Mouse (Mus musculus): ENCODE data around the gene Nr1h4. TPM values are rescaled to one million over a fixed set of nuclear protein-coding genes. Genes with fewer than 3 reads are reported as not detected.

Nr1h4 gene
- polyA plus RNA-seq, 1 experiment from 2014 or later: not detected

DNA sequence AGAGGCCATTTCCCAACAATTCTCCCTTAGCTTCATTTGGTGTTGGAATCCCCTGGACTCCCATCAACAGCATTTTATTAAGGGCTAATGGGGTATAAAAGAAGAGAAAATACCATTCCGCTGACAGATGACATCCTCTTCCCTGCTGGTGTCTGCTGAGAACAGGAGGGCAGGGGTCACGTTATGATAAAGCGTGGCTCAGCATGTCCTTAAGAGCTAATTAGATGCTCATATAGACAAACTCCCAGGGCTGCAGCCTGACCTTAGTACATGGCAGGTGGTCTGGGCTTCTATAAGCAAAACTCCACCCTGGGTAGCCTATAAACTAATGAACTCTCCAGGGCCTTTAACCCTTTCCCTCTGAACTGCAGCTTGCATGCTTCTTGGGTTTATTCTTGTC is 42.1 kb downstream of the Nr1h4 start:
- Histone ChIP-seq H3K9ac (ENCODE audit: low read depth, low read length) (no peak overlapping the region), H3K4me2 (ENCODE audit: low read length) (no peak overlapping the region), H3K4me3 (ENCODE audit: low read depth, low read length) (no peak overlapping the region), H3K27ac (ENCODE audit: low read length) (no peak overlapping the region), H3K9me3 (replicated peaks; ENCODE audit: control insufficient read depth, low read length, poor library complexity, severe bottlenecking) (no peaks in the 10 kb centered on the region), H3K27me3 (ENCODE audit: control insufficient read depth, insufficient read depth, low read depth, low read length) (no peaks in the 10 kb centered on the region), H3K4me1 (ENCODE audit: control insufficient read depth, insufficient read depth, low read length) (0 out of 2 replicates have a peak, but pooled peaks cover 2% of the 10 kb centered on the region), H3K36me3 (ENCODE audit: control insufficient read depth, insufficient read depth, low read length) (no peaks in the 10 kb centered on the region)
- no peak for ATAC-seq
- 14% methylated on average over 3 of the region's 3 CpGs for WGBS

DNA sequence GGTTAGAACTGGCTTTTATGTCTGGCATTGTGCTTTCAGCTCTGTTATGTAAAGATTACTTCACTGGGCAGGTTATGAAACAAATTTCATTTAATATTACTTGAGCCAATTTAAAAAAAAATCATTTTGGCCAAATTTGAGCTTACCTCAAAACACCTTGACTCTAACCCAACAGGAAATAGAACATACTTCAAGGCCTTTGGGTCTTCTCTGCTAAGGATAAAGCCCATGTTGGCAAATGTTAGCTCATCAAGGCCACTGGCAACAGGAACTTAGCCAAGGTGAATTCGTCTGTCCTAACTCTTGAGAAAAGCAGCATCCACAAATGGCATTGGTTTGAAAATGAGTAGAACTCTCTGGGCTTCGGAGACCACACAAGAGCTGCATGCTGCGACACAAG is 43.1 kb downstream of the Nr1h4 start:
- ATAC-seq: no peak
- Histone ChIP-seq H3K4me2 (ENCODE audit: low read length) (no peak overlapping the region), H3K27ac (ENCODE audit: low read length) (no peak overlapping the region), H3K9ac (ENCODE audit: low read depth, low read length) (no peak overlapping the region), H3K27me3 (ENCODE audit: control insufficient read depth, insufficient read depth, low read depth, low read length) (no peaks in the 10 kb centered on the region; the same call in 1 of the 2 replicates), H3K4me3 (ENCODE audit: low read depth, low read length) (no peak overlapping the region), H3K4me1 (ENCODE audit: control insufficient read depth, insufficient read depth, low read length) (0 out of 2 replicates have a peak, but pooled peaks cover 2% of the 10 kb centered on the region), H3K36me3 (ENCODE audit: control insufficient read depth, insufficient read depth, low read length) (no peaks in the 10 kb centered on the region), H3K9me3 (replicated peaks; ENCODE audit: control insufficient read depth, low read length, poor library complexity, severe bottlenecking) (no peaks in the 10 kb centered on the region)
- 88% methylated on average over 3 of the region's 3 CpGs for WGBS

DNA sequence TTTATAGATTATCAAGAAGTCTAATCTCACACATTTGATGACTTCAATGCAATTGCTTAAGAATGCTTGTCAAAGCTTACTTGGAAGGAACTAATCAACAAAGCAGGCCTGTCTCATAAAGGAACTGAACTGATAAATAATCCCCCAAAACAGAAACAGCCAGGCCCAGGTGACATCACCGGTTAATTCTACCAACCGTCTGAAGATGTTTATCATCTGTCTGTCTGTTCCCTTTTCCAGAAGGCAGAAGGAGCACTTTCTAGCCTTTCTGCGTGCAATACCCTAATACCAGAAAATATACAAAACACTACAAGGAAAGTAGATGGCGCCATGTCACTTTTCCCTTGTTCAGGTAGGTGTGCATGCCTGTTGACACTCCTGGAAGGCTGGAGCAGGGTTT is 43.9 kb downstream of the Nr1h4 start:
- 90% methylated on average over 4 of the region's 4 CpGs for WGBS
- no peak for ATAC-seq

GRCm38 (mm10) chr10:89486995-89487742 is 46.2 kb downstream of the Nr1h4 start:
- no peak for ATAC-seq
- Histone ChIP-seq H3K9me3 (replicated peaks; ENCODE audit: control insufficient read depth, low read length, poor library complexity, severe bottlenecking) (no peaks in the 10 kb centered on the region), H3K4me1 (ENCODE audit: control insufficient read depth, insufficient read depth, low read length) (peaks cover 6% of the 10 kb centered on the region; the same call in 1 of the 2 replicates), H3K27ac (ENCODE audit: low read length) (no peak overlapping the region), H3K9ac (ENCODE audit: low read depth, low read length) (no peak overlapping the region), H3K36me3 (ENCODE audit: control insufficient read depth, insufficient read depth, low read length) (no peaks in the 10 kb centered on the region), H3K4me3 (ENCODE audit: low read depth, low read length) (no peak overlapping the region), H3K27me3 (ENCODE audit: control insufficient read depth, insufficient read depth, low read depth, low read length) (no peaks in the 10 kb centered on the region; the same call in 1 of the 2 replicates), H3K4me2 (ENCODE audit: low read length) (no peak overlapping the region)
- WGBS: 15% methylated on average over 4 of the region's 4 CpGs

More for the DNA sequence above, 43.9 kb downstream of the Nr1h4 start:
- Histone ChIP-seq H3K9me3 (replicated peaks; ENCODE audit: control insufficient read depth, low read length, poor library complexity, severe bottlenecking) (no peaks in the 10 kb centered on the region), H3K4me2 (ENCODE audit: low read length) (no peak overlapping the region), H3K27me3 (ENCODE audit: control insufficient read depth, insufficient read depth, low read depth, low read length) (no peaks in the 10 kb centered on the region; the same call in 1 of the 2 replicates), H3K4me3 (ENCODE audit: low read depth, low read length) (no peak overlapping the region), H3K36me3 (ENCODE audit: control insufficient read depth, insufficient read depth, low read length) (no peaks in the 10 kb centered on the region), H3K4me1 (ENCODE audit: control insufficient read depth, insufficient read depth, low read length) (0 out of 2 replicates have a peak, but pooled peaks cover 2% of the 10 kb centered on the region), H3K9ac (ENCODE audit: low read depth, low read length) (no peak overlapping the region), H3K27ac (ENCODE audit: low read length) (no peak overlapping the region)

DNA sequence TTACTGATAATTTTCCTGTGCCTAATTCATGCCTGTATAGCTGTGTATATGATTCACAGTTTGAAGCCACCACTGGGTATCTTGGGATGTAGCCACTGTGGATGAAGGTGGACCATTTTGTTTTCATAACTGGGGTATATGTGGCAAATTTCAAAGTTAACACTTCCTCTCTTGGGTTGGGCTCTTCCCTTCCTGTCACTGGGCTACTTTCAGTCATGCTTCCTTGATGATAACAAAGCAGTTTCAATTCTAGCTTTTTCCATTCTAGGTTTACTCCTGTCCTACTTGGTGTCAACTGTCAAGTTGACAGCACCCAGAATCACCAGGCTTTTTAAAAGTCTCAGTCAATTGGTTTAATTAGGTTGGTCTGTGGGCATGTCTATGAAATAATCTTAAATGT is 48.5 kb downstream of the Nr1h4 start:
- Histone ChIP-seq H3K27me3 (ENCODE audit: control insufficient read depth, insufficient read depth, low read depth, low read length) (no peaks in the 10 kb centered on the region; the same call in 1 of the 2 replicates), H3K4me1 (ENCODE audit: control insufficient read depth, insufficient read depth, low read length) (peaks cover 8% of the 10 kb centered on the region; the same call in 1 of the 2 replicates), H3K27ac (ENCODE audit: low read length) (no peak overlapping the region), H3K36me3 (ENCODE audit: control insufficient read depth, insufficient read depth, low read length) (no peaks in the 10 kb centered on the region), H3K9me3 (replicated peaks; ENCODE audit: control insufficient read depth, low read length, poor library complexity, severe bottlenecking) (no peaks in the 10 kb centered on the region), H3K4me2 (ENCODE audit: low read length) (no peak overlapping the region), H3K9ac (ENCODE audit: low read depth, low read length) (no peak overlapping the region), H3K4me3 (ENCODE audit: low read depth, low read length) (no peak overlapping the region)
- ATAC-seq: no peak

DNA sequence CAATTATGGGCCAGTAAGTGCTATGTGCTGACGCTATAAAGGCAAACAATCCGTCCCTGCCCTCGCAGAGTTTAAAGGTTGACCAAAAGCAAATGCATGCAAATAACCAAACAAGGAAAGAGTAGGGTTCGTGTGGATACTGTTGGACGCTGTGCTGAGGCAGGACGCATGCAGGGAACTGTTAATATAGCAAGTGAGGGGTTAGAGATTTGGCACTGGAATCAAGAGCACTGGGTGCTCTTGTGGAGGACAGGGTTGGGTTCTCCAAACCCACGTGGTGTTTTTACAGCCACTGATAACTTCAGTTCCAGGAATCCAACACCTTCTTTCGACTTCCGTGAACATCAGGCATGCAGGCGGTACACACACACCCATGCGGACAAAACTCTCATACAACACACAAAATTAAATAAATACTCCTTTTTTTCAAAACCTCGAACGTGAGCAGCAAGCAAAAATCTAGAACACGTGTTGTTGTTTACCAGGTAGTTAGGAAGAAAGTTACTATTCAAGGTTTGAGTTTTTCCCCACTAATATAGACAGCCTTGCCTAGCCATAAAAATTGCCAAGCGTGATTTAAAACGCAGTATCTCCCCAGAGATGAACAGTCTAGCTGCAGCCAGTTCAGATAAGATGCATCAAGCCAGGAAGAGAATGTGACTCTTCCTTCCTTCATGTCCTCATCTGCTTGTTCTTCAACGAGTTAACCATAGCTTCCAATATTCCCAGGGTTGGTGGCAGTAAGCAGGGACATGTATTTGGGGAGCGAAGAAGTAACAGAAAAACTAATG is 49.4 kb downstream of the Nr1h4 start:
- no peaks in the 10 kb centered on the region; the same call in 1 of the 2 replicates for H3K27me3 ChIP-seq (ENCODE audit: control insufficient read depth, insufficient read depth, low read depth, low read length)
- WGBS: 90% methylated on average over 18 of the region's 18 CpGs
- ATAC-seq: no peak

DNA sequence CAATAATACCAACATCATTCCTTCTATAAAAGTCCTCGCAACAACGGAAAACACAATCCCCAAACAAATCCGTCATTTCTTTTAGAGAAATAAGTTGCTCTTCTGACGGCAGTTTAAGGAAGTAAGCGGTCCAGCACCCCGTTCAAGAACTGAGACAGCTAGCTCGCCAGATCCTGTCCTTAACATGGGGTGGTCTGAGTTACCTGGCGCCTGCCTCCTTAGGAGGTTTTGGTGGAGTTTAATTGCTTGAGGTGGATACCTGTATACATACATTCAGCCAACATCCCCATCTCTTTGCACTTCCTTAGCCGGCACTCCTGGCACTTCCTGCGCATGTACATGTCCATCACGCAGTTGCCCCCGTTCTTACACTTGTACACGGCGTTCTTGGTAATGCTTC is 50.3 kb downstream of the Nr1h4 start:
- H3K27ac ChIP-seq (ENCODE audit: low read length): no peak overlapping the region
- no peaks in the 10 kb centered on the region; the same call in 1 of the 2 replicates for H3K27me3 ChIP-seq (ENCODE audit: control insufficient read depth, insufficient read depth, low read depth, low read length)
- no peaks in the 10 kb centered on the region for H3K36me3 ChIP-seq (ENCODE audit: control insufficient read depth, insufficient read depth, low read length)
- H3K4me2 ChIP-seq (ENCODE audit: low read length): no peak overlapping the region
- H3K4me1 ChIP-seq (ENCODE audit: control insufficient read depth, insufficient read depth, low read length): peaks cover 8% of the 10 kb centered on the region; the same call in 1 of the 2 replicates
- no peak overlapping the region for H3K4me3 ChIP-seq (ENCODE audit: low read depth, low read length)
- H3K9me3 ChIP-seq (replicated peaks; ENCODE audit: control insufficient read depth, low read length, poor library complexity, severe bottlenecking): no peaks in the 10 kb centered on the region
- no peak for ATAC-seq
- WGBS: 88% methylated on average over 14 of the region's 14 CpGs
- no peak overlapping the region for H3K9ac ChIP-seq (ENCODE audit: low read depth, low read length)

More for the DNA sequence above, 49.4 kb downstream of the Nr1h4 start:
- Histone ChIP-seq H3K4me2 (ENCODE audit: low read length) (no peak overlapping the region), H3K9me3 (replicated peaks; ENCODE audit: control insufficient read depth, low read length, poor library complexity, severe bottlenecking) (no peaks in the 10 kb centered on the region), H3K36me3 (ENCODE audit: control insufficient read depth, insufficient read depth, low read length) (no peaks in the 10 kb centered on the region), H3K9ac (ENCODE audit: low read depth, low read length) (no peak overlapping the region), H3K4me3 (ENCODE audit: low read depth, low read length) (no peak overlapping the region), H3K4me1 (ENCODE audit: control insufficient read depth, insufficient read depth, low read length) (peaks cover 8% of the 10 kb centered on the region; the same call in 1 of the 2 replicates), H3K27ac (ENCODE audit: low read length) (no peak overlapping the region)

- WGBS: 14% methylated on average over 10 of the region's 10 CpGs
- ATAC-seq: peak; percentile 45; the same call in 1 of the 2 replicates
Measured at GRCm38 (mm10) chr10:89482142-89482681, 51.2 kb downstream of the Nr1h4 start.

More at GRCm38 (mm10) chr10:89482142-89482681, 51.2 kb downstream of the Nr1h4 start:
- no peaks in the 10 kb centered on the region; the same call in 1 of the 2 replicates for H3K27me3 ChIP-seq (ENCODE audit: control insufficient read depth, insufficient read depth, low read depth, low read length)
- H3K27ac ChIP-seq (ENCODE audit: low read length): no peak overlapping the region
- H3K9ac ChIP-seq (ENCODE audit: low read depth, low read length): peak overlapping the region; percentile 4; the same call in 1 of the 2 replicates
- H3K4me2 ChIP-seq (ENCODE audit: low read length): peak overlapping the region; percentile 27
- no peaks in the 10 kb centered on the region for H3K9me3 ChIP-seq (replicated peaks; ENCODE audit: control insufficient read depth, low read length, poor library complexity, severe bottlenecking)
- H3K4me3 ChIP-seq (ENCODE audit: low read depth, low read length): no peak overlapping the region
- H3K36me3 ChIP-seq (ENCODE audit: control insufficient read depth, insufficient read depth, low read length): no peaks in the 10 kb centered on the region
- peaks cover 6% of the 10 kb centered on the region; the same call in 1 of the 2 replicates for H3K4me1 ChIP-seq (ENCODE audit: control insufficient read depth, insufficient read depth, low read length)

All from midbrain, embryonic 16.5 days (tissue).